Mouse (Mus musculus) midbrain, embryonic 11.5 days (tissue): Measurements from ENCODE around the gene St6galnac6. TPM values are rescaled to one million over a fixed set of nuclear protein-coding genes. Genes with fewer than 3 reads are reported as not detected.
A peak's percentile ranks its signal among the peaks of the same experiment; 100 is the strongest.

Experiments used
- ATAC-seq: fragments of 200-750 bp; cut with Nextera tagmentation; 2 replicates; pipeline ENCODE4 v1.8.0; 2017; ENCODE audit warnings: moderate TSS enrichment, moderate library complexity; ENCODE audit not compliant: low FRiP score
- DNase-seq: peaks from one replicate; pipeline ENCODE4 v3.0.0; 2015; ENCODE audit warnings: low spot score; ENCODE audit errors: missing footprints
- H3K27ac ChIP-seq: fragments of 300-500 bp; sonication (generic); 2 replicates; pipeline ENCODE4 v1.5.1; 2014; ENCODE audit warnings: low read depth, low read length
- H3K27me3 ChIP-seq: fragments of 300-500 bp; sonication (generic); 2 replicates; pipeline ENCODE4 v1.6.1; 2014; ENCODE audit warnings: mild to moderate bottlenecking, low read length, moderate library complexity, mixed read lengths; ENCODE audit not compliant: control insufficient read depth, insufficient read depth
- H3K36me3 ChIP-seq: fragments of 300-500 bp; sonication (generic); 2 replicates; pipeline ENCODE4 v1.6.1; 2014; ENCODE audit warnings: mild to moderate bottlenecking, low read length, moderate library complexity, mixed read lengths; ENCODE audit not compliant: control insufficient read depth, insufficient read depth
- H3K4me1 ChIP-seq: fragments of 300-500 bp; sonication (generic); 2 replicates; pipeline ENCODE4 v1.6.1; 2014; ENCODE audit warnings: low read length; ENCODE audit not compliant: control insufficient read depth, insufficient read depth
- H3K4me2 ChIP-seq: fragments of 300-500 bp; sonication (generic); 2 replicates; pipeline ENCODE4 v1.6.1; 2014; ENCODE audit warnings: mild to moderate bottlenecking, moderate library complexity
- H3K4me3 ChIP-seq: fragments of 300-500 bp; sonication (generic); 2 replicates; pipeline ENCODE4 v1.5.1; 2014; ENCODE audit warnings: low read depth, low read length
- H3K9ac ChIP-seq: fragments of 300-500 bp; sonication (generic); 2 replicates; pipeline ENCODE4 v1.6.1; 2014; ENCODE audit warnings: low read length
- H3K9me3 ChIP-seq: fragments of 300-500 bp; sonication (generic); 2 replicates; pipeline ENCODE4 v1.6.1; 2016; ENCODE audit warnings: low read length; ENCODE audit not compliant: control insufficient read depth
- WGBS: fragments of 180-500 bp; shearing (Covaris S2); extraction: QIAGEN DNeasy Blood & Tissue Kit; methylation state at CpG from one replicate; pipeline ENCODE4 v1.1.7; 2014; 5-methylcytosine and 5-hydroxymethylcytosine counted together
- polyA plus RNA-seq: library from polyadenylated mRNA; unstranded; fragments of >200 nt; fragmentation: Nextera tagmentation; extraction: Ambion mirVana; gene quantifications from 2 replicates; pipeline ENCODE4 v1.2.1, GENCODE M21; 2014

Gene St6galnac6
- polyA plus RNA-seq, 1 experiment from 2014 or later = 4.5 TPM

GRCm38 (mm10) chr2:32639632-32640031, 40.1 kb downstream of the St6galnac6 start:
- Histone ChIP-seq H3K27me3 (no peaks in the 10 kb centered on the region), H3K4me1 (peaks cover 3% of the 10 kb centered on the region; the same call in 1 of the 2 replicates), H3K4me2 (no peak overlapping the region), H3K4me3 (no peak overlapping the region), H3K36me3 (no peaks in the 10 kb centered on the region), H3K27ac (no peak overlapping the region), H3K9ac (no peak overlapping the region), H3K9me3 (no peaks in the 10 kb centered on the region)
- no peak for DNase-seq
- 95% methylated on average over 1 of the region's 1 CpGs for WGBS
- no peak for ATAC-seq

DNA sequence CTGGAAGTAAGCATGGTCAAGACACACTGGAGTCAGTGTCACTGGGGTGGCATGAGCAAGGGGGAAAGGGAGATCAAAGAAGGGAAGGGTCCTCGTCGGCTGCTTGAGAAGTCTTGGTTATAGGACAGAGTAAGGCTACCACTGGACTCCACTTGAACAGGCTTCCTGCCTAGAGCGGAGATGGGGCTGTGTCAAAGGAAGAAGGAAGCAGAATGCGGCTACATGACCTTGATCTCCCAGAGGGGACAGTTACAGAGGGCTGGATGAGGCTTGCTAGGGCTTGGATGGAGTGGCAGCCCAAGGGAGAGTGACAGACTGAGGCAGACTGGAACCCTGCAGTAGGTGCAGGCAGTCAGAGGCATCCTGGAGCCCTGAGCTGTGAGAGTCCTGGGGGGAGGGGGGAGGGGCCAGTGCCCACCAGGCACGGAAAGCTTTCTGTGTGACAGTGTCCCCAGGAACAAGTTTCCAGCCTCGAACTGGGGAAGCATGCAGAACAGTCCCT, 41.1 kb downstream of the St6galnac6 start:
- WGBS = 65% methylated on average over 6 of the region's 6 CpGs
- H3K27ac ChIP-seq = no peak overlapping the region
- no peak for ATAC-seq
- peaks cover 3% of the 10 kb centered on the region; the same call in 1 of the 2 replicates for H3K4me1 ChIP-seq
- H3K4me2 ChIP-seq = no peak overlapping the region
- H3K4me3 ChIP-seq = no peak overlapping the region
- H3K9me3 ChIP-seq = no peaks in the 10 kb centered on the region
- H3K27me3 ChIP-seq = no peaks in the 10 kb centered on the region
- H3K9ac ChIP-seq = no peak overlapping the region
- DNase-seq = no peak
- no peaks in the 10 kb centered on the region for H3K36me3 ChIP-seq

- Histone ChIP-seq H3K9me3 (no peaks in the 10 kb centered on the region), H3K27ac (no peak overlapping the region), H3K4me2 (no peak overlapping the region), H3K36me3 (no peaks in the 10 kb centered on the region), H3K4me1 (peaks cover 3% of the 10 kb centered on the region; the same call in 1 of the 2 replicates), H3K4me3 (no peak overlapping the region), H3K9ac (no peak overlapping the region), H3K27me3 (no peaks in the 10 kb centered on the region)
- ATAC-seq = no peak
- WGBS = 86% methylated on average over 5 of the region's 5 CpGs
- DNase-seq = no peak
These were observed 42.3 kb downstream of the St6galnac6 start for GRCm38 (mm10) chr2:32641810-32642209.

DNA sequence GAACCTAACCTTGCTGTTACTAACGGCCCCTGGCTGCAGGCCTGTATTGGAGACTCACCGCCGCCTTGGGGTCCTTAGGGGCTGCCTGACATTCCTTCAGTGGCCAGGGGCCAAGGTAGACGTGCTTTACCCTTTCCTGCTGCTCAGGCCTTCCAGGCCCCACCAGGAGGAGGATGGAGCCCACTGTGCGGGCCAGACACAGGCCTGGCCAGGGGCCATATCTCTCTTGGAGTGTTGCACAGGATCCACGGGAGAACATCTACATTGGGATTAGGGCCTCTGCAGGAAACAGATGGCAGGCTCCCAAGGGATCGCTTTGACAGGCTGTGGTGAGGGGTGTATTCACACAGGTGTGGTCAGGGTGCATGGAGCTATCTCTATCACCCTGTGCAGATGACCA, 43.3 kb downstream of the St6galnac6 start:
- ATAC-seq (no peak), DNase-seq (no peak)
- WGBS = 84% methylated on average over 7 of the region's 7 CpGs
- no peak overlapping the region for H3K4me2 ChIP-seq
- H3K36me3 ChIP-seq = no peaks in the 10 kb centered on the region
- H3K9ac ChIP-seq = no peak overlapping the region
- H3K27me3 ChIP-seq = no peaks in the 10 kb centered on the region
- no peak overlapping the region for H3K4me3 ChIP-seq
- H3K27ac ChIP-seq = no peak overlapping the region
- H3K9me3 ChIP-seq = no peaks in the 10 kb centered on the region
- H3K4me1 ChIP-seq = peaks cover 3% of the 10 kb centered on the region; the same call in 1 of the 2 replicates

- ATAC-seq (no peak), DNase-seq (no peak)
- Histone ChIP-seq H3K9ac (no peak overlapping the region), H3K36me3 (no peaks in the 10 kb centered on the region), H3K4me3 (no peak overlapping the region), H3K27me3 (no peaks in the 10 kb centered on the region), H3K4me2 (no peak overlapping the region), H3K4me1 (no peaks in the 10 kb centered on the region), H3K9me3 (no peaks in the 10 kb centered on the region), H3K27ac (no peak overlapping the region)
- 89% methylated on average over 9 of the region's 9 CpGs for WGBS
These were observed 44.6 kb downstream of the St6galnac6 start for GRCm38 (mm10) chr2:32644083-32644482.

- ATAC-seq (no peak), DNase-seq (no peak)
- no peaks in the 10 kb centered on the region for H3K36me3 ChIP-seq
- H3K9ac ChIP-seq = no peak overlapping the region
- no peak overlapping the region for H3K4me3 ChIP-seq
- no peak overlapping the region for H3K4me2 ChIP-seq
- no peaks in the 10 kb centered on the region for H3K4me1 ChIP-seq
- H3K27me3 ChIP-seq = no peaks in the 10 kb centered on the region
- H3K27ac ChIP-seq = no peak overlapping the region
- WGBS = 83% methylated on average over 8 of the region's 8 CpGs
- H3K9me3 ChIP-seq = no peaks in the 10 kb centered on the region
These were observed 45.4 kb downstream of the St6galnac6 start for GRCm38 (mm10) chr2:32644799-32645475.

DNA sequence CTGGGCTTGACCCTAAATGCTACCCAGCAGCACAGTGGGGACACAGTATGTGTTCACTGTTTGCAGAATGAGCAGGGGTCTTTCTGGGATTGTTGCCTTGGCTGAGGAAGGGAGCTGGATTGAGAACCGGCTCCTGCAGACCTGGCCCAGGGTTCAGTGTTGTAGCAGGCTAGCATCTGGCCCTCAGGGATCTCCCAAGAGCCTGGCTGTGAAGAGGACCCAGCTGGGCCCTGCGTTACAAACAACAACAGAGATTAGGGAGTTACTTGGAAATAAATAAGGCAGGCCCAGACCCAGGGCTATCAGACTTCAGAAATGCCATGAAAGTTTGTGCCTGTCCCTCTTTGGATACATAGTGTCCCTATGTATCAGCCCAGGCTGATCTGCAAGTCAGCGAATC, 46.1 kb downstream of the St6galnac6 start:
- Histone ChIP-seq H3K4me3 (no peak overlapping the region), H3K4me1 (no peaks in the 10 kb centered on the region), H3K4me2 (no peak overlapping the region), H3K36me3 (no peaks in the 10 kb centered on the region), H3K27ac (no peak overlapping the region), H3K9ac (no peak overlapping the region), H3K27me3 (no peaks in the 10 kb centered on the region), H3K9me3 (no peaks in the 10 kb centered on the region)
- DNase-seq = no peak
- no peak for ATAC-seq
- WGBS = 71% methylated on average over 3 of the region's 3 CpGs

DNA sequence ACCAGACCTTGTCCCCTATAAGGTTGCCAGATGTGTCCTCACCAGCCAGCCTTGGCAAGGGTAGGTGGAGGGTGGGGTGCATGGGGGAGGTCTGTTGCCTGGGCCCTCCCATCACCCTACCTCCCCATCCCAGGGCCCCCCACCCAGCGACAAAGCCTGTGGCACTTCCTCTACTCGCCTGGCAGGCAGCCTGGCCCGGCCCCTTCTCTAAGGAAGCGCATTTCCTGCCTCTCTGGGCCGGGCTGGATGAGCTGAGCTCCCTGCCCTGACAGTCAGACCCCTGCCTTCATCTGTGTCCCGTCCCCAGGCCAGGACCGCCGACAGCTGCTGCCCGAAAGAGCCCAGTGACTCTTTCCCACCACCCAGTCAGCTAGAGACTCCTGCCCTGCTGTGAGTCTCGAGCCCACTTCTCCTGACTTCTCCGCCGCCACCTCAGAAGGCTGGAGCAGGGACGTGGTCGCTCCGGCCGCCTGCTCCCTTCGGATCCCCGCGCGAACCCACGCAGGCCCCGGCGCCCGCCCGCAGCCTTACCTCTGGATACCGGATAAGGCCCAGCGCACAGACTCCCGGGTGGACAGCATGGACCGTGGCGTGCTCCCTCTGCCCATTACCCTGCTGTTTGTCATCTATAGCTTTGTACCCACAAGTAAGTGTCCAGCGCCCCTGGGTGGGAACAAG, 47.0 kb downstream of the St6galnac6 start, which contains the start of gene Eng:
Gene Eng, plus strand, starts transcription at position 217 of the 678 bp plus-strand sequence.
- Histone ChIP-seq H3K4me1 (no peaks in the 10 kb centered on the region), H3K36me3 (no peaks in the 10 kb centered on the region), H3K9ac (peak within 1 kb of the TSS; percentile 31), H3K9me3 (no peaks in the 10 kb centered on the region), H3K4me3 (peak within 1 kb of the TSS; percentile 12; the same call in 1 of the 2 replicates), H3K27me3 (no peaks in the 10 kb centered on the region), H3K27ac (no peak within 1 kb of the TSS), H3K4me2 (no peak within 1 kb of the TSS)
- ATAC-seq (no peak), DNase-seq (no peak)
- WGBS = 58% methylated on average over 31 of the region's 31 CpGs

- Histone ChIP-seq H3K4me2 (no peak overlapping the region), H3K4me1 (no peaks in the 10 kb centered on the region), H3K9ac (no peak overlapping the region), H3K27ac (no peak overlapping the region), H3K27me3 (no peaks in the 10 kb centered on the region), H3K4me3 (no peak overlapping the region), H3K36me3 (no peaks in the 10 kb centered on the region), H3K9me3 (no peaks in the 10 kb centered on the region)
- ATAC-seq (no peak), DNase-seq (no peak)
- WGBS = 92% methylated on average over 7 of the region's 7 CpGs
These were observed 47.9 kb downstream of the St6galnac6 start for GRCm38 (mm10) chr2:32647366-32647765.
